Mouse (Mus musculus): Measurements from ENCODE around the gene Ccdc14. TPM values are rescaled to one million over a fixed set of nuclear protein-coding genes. Genes with fewer than 3 reads are reported as not detected.
"Not testable (repeated sequence)": the region's sequence is repeated elsewhere in the genome, so short reads cannot be mapped to it uniquely, and the experiment has no call there.

Gene Ccdc14
- polyA plus RNA-seq, 1 experiment, result 4.0 TPM

DNA sequence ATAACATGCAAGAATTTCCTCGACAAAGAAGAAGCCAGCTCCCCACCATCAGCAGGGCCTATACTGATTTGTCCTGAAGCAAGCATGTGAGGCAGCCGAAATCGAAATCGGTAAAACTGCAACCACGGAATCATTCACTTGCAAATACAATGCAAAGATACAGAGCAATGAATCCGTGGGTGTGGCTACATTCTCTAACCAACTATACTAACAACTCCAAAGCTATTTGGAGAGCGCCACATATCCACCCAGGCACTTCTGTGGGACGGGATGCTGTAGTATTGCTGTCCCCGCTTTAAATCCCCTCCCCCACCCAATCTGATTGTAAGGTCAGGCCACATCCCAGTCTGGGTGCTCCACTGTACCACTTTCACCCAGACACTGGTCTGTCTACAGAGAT lies 22.1 kb upstream of the Ccdc14 start:
- H3K4me3 ChIP-seq (ENCODE audit: insufficient read depth, low read length), result no peak overlapping the region
- 0 out of 2 replicates have a peak, but pooled peaks cover 3% of the 10 kb centered on the region for H3K4me1 ChIP-seq (ENCODE audit: control insufficient read depth, insufficient read depth, low read length)
- H3K27ac ChIP-seq (ENCODE audit: insufficient read depth, low read depth, low read length), result no peak overlapping the region
- TF ChIP-seq POLR2A (IDR thresholded peaks at IDR 0.05; ENCODE audit: borderline replicate concordance, low read depth, low read length) (no peak), CTCF (IDR thresholded peaks at IDR 0.05; ENCODE audit: low read depth, low read length) (no peak)

DNA sequence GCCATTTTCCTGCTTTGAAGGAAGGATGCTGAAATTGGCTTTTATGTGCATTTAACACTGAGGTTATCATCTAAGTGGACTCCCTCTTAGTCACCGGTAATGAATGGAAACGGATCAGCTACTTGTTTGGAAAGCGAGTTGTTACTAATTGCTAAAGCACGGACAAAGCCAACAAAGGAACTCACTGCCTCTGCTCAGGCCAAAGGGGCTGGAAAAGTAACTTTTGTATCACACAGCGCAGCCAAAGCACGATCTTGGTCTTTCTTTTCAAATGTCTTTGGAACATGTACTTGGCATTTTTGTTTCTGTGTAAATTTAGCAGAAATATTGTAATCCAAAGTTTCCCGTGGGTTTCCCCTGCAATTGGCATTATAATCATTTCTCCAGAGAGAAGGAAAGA lies 18.4 kb upstream of the Ccdc14 start:
- H3K27ac ChIP-seq (ENCODE audit: insufficient read depth, low read depth, low read length), result no peak overlapping the region
- no peak for TF ChIP-seq CTCF (IDR thresholded peaks at IDR 0.05; ENCODE audit: low read depth, low read length)
- no peak for TF ChIP-seq POLR2A (IDR thresholded peaks at IDR 0.05; ENCODE audit: borderline replicate concordance, low read depth, low read length)
- H3K4me3 ChIP-seq (ENCODE audit: insufficient read depth, low read length), result no peak overlapping the region
- 0 out of 2 replicates have a peak, but pooled peaks cover 3% of the 10 kb centered on the region for H3K4me1 ChIP-seq (ENCODE audit: control insufficient read depth, insufficient read depth, low read length)

DNA sequence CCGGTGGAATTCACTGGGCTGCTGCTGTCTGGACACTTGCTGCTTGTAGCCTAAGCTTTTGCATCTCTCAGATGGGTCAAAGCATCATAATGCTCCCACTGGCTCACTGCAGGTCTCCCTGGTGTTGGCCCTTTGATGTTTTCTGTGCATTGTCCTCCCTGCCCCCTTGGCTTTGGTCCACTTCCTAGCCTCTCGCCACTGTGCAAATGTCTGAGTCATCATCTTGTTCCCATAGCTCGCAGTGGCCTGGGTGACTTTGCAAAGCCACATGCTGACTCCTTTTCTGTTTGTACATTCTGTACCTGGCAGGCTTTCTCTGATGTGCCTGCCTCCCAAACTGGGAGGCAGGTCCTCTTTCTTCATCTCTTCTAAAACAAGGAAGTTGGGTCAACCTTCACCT lies 17.6 kb upstream of the Ccdc14 start:
- H3K4me3 ChIP-seq (ENCODE audit: insufficient read depth, low read length), result no peak overlapping the region
- H3K27ac ChIP-seq (ENCODE audit: insufficient read depth, low read depth, low read length), result no peak overlapping the region
- TF ChIP-seq POLR2A (IDR thresholded peaks at IDR 0.05; ENCODE audit: borderline replicate concordance, low read depth, low read length) (no peak), CTCF (IDR thresholded peaks at IDR 0.05; ENCODE audit: low read depth, low read length) (no peak)
- no peaks in the 10 kb centered on the region for H3K4me1 ChIP-seq (ENCODE audit: control insufficient read depth, insufficient read depth, low read length)

DNA sequence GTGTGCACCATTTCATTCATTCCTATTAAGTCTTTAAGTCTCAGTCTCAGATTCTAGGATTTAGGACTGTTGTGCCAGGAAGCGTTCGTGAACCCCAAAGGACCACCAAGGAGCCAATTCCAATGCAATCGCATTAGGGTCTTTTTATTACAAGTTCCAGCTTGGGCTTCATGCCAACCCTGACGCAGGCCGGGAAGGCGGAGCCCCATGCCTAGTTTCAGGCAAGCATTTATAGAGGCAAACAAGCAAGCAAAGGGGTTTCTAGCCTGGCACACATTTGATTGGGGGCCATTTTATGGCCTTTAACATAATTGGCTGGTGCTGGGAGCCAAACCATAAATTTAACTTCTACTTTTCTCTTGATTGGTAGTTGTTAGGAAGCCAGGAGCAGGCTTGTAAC lies 16.1 kb upstream of the Ccdc14 start:
- TF ChIP-seq CTCF (IDR thresholded peaks at IDR 0.05; ENCODE audit: low read depth, low read length), result no peak
- no peak for TF ChIP-seq POLR2A (IDR thresholded peaks at IDR 0.05; ENCODE audit: borderline replicate concordance, low read depth, low read length)
- H3K4me1 ChIP-seq (ENCODE audit: control insufficient read depth, insufficient read depth, low read length), result no peaks in the 10 kb centered on the region
- H3K4me3 ChIP-seq (ENCODE audit: insufficient read depth, low read length), result no peak overlapping the region
- no peak overlapping the region for H3K27ac ChIP-seq (ENCODE audit: insufficient read depth, low read depth, low read length)

DNA sequence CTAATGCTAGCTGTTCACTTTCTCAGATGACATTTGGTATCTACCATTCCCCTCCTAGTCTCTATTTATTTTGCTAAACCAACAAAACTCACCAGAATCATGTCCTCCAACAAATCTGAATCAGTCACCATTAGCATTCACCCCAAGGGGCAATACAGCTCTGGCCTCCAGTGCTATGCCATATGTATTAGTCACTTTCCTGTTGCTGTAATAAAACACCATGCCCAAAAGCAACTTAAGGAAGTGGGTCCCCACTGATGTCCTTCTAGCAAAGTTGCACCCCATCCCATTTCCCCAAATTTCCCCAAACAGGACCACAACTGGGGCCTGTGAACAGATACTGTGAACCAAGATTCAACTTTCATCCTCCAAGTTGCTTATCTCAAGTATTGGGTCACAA lies 8.6 kb upstream of the Ccdc14 start:
- Histone ChIP-seq H3K4me3 (ENCODE audit: insufficient read depth, low read length) (no peak overlapping the region), H3K4me1 (ENCODE audit: control insufficient read depth, insufficient read depth, low read length) (peaks cover 11% of the 10 kb centered on the region), H3K27ac (ENCODE audit: insufficient read depth, low read depth, low read length) (no peak overlapping the region)
- no peak for TF ChIP-seq POLR2A (IDR thresholded peaks at IDR 0.05; ENCODE audit: borderline replicate concordance, low read depth, low read length)
- no peak for TF ChIP-seq CTCF (IDR thresholded peaks at IDR 0.05; ENCODE audit: low read depth, low read length)

DNA sequence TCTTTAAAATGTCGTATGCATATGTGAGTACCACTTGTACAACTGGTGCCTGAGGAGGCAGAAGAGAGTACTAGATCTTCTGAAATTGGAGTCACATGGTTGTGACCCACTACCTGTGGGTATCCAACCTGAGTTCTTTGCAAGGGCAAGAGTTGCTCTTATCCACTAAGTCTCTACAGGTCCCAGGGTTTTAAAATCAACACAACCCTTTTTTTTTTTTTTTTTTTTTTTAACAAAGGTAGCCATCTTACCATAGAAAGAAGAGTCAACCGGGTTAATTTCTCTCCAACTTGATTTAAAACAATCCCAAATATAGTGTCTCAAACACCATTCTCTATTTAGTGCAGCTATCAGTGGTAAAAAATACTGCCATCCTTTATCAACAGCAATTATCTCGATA lies 537 bp upstream of the Ccdc14 start:
- TF ChIP-seq POLR2A (IDR thresholded peaks at IDR 0.05; ENCODE audit: borderline replicate concordance, low read depth, low read length), result no peak
- no peak for TF ChIP-seq CTCF (IDR thresholded peaks at IDR 0.05; ENCODE audit: low read depth, low read length)
- H3K4me3 ChIP-seq (ENCODE audit: insufficient read depth, low read length), result no peak overlapping the region
- no peak overlapping the region for H3K27ac ChIP-seq (ENCODE audit: insufficient read depth, low read depth, low read length)
- peaks cover 8% of the 10 kb centered on the region for H3K4me1 ChIP-seq (ENCODE audit: control insufficient read depth, insufficient read depth, low read length)

DNA sequence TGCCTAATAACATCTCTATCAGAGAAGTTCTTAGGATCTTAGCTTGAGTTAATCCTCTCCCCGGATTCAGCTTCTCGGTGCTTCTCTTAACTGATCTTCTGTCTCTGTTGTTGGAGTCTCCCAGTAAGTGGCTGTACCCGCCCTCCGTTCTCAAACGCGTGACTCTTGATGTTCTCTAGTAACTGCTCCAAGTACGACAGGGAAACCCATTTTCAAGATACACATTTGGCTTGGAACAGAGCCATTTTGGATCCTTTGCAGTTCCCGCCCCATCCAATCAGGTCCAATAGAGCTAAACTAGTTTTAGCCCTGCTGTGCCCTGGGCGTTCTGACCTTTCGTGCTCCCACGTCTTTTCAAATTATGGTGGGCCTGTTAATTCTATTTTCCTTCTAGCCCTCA lies 740 bp downstream of the Ccdc14 start:
- peak overlapping the region; percentile 71 for H3K27ac ChIP-seq (ENCODE audit: insufficient read depth, low read depth, low read length)
- TF ChIP-seq CTCF (IDR thresholded peaks at IDR 0.05; ENCODE audit: low read depth, low read length) (no peak), POLR2A (IDR thresholded peaks at IDR 0.05; ENCODE audit: borderline replicate concordance, low read depth, low read length) (no peak)
- peaks cover 8% of the 10 kb centered on the region for H3K4me1 ChIP-seq (ENCODE audit: control insufficient read depth, insufficient read depth, low read length)
- H3K4me3 ChIP-seq (ENCODE audit: insufficient read depth, low read length), result peak overlapping the region; percentile 92

DNA sequence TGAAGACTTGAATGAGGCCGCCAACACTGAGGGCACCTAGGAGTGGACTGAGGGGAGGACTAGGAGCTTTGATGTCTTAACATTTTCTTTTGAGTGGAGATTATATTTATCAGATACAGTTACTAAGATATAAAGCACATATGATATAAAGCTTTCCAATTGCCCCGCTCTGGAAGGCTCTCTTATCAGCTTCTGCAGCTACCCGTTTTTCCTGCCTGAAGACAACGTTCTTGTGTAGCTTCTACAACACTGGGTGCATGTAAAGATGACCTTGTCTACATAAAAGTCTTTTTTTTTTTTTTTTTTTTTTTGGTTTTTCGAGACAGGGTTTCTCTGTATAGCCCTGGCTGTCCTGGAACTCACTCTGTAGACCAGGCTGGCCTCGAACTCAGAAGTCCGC lies 4.1 kb downstream of the Ccdc14 start:
- H3K27ac ChIP-seq (ENCODE audit: insufficient read depth, low read depth, low read length), result no peak overlapping the region
- TF ChIP-seq CTCF (IDR thresholded peaks at IDR 0.05; ENCODE audit: low read depth, low read length) (no peak), POLR2A (IDR thresholded peaks at IDR 0.05; ENCODE audit: borderline replicate concordance, low read depth, low read length) (no peak)
- H3K4me3 ChIP-seq (ENCODE audit: insufficient read depth, low read length), result no peak overlapping the region
- peaks cover 8% of the 10 kb centered on the region for H3K4me1 ChIP-seq (ENCODE audit: control insufficient read depth, insufficient read depth, low read length)

DNA sequence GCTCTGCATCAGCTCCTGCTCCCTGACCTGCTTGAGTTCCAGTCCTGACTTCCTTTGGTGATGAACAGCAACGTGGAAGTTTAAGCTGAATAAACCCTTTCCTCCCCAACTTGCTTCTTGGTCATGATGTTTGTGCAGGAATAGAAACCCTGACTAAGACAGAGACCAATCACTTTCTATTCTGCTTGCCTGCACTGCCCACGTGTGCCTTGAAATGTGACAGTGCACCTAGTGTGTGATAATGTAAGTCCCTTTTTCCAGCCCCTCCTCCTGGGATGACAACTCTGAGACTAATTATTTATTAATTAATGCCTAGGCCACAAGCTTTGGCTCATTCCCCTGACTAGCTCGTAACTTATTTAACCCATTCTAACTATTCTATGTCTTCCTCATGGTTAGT lies 8.3 kb downstream of the Ccdc14 start:
- not testable (repeated sequence) for H3K4me3 ChIP-seq (ENCODE audit: insufficient read depth, low read length); H3K27ac ChIP-seq (ENCODE audit: insufficient read depth, low read depth, low read length); H3K4me1 ChIP-seq (ENCODE audit: control insufficient read depth, insufficient read depth, low read length)

DNA sequence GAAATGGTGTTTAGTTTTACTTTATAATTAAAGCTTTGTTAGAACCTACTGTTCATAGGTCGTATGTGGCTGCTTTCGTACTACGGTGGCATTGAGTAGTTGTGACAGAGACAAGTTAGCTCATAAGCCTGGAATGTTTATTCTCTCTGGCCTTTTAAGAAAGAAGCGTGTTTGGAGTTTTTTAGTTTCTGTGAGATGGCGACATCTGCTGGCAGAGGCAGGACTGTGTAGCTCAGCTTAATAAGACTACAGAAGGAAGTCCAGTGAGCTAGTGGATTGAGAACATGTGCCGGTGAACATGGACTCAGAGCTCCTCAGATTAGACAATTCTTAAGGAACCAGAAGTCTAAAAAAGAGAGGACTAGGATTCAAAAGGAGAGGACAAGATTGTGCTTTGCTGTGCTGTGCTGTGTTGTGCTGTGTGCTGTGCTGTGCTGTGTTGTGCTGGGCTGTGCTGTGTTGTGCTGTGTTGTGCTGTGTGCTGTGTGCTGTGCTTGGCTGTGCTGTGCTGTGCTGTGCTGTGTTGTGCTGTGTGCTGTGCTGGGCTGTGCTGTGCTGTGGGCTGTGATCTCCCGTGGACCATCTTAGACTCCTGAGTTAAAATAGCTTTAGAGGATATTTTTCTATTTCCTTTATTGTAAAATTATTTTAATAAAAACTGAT lies 9.9 kb downstream of the Ccdc14 start:
- Histone ChIP-seq H3K4me3 (ENCODE audit: insufficient read depth, low read length) (no peak overlapping the region), H3K4me1 (ENCODE audit: control insufficient read depth, insufficient read depth, low read length) (no peaks in the 10 kb centered on the region; the same call in 1 of the 2 replicates), H3K27ac (ENCODE audit: insufficient read depth, low read depth, low read length) (no peak overlapping the region)
- TF ChIP-seq CTCF (IDR thresholded peaks at IDR 0.05; ENCODE audit: low read depth, low read length) (no peak), POLR2A (IDR thresholded peaks at IDR 0.05; ENCODE audit: borderline replicate concordance, low read depth, low read length) (no peak)

DNA sequence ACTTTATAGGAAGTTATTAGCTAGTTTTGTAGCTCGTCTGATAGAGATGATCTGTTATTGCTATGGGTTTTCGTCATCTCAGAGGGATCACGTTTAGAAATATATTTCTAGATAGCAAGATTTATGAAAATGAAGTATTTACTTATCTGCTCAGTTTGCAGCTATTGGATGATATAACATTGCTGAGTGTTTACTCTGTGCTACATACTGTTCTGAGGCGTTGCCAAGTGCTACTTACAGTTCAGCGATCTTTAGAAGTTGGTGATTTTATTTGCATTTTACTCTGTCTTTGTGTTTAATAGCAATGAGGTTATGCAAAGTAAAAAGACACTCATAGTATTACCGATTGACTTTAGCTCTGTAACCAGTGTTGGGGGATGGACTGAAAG lies 10.4 kb downstream of the Ccdc14 start:
- H3K4me1 ChIP-seq (ENCODE audit: control insufficient read depth, insufficient read depth, low read length), result no peaks in the 10 kb centered on the region; the same call in 1 of the 2 replicates
- H3K4me3 ChIP-seq (ENCODE audit: insufficient read depth, low read length), result no peak overlapping the region
- H3K27ac ChIP-seq (ENCODE audit: insufficient read depth, low read depth, low read length), result no peak overlapping the region
- no peak for TF ChIP-seq CTCF (IDR thresholded peaks at IDR 0.05; ENCODE audit: low read depth, low read length)
- TF ChIP-seq POLR2A (IDR thresholded peaks at IDR 0.05; ENCODE audit: borderline replicate concordance, low read depth, low read length), result no peak

Measured in bone marrow macrophage, adult 2 months (primary cell).